Mouse (Mus musculus) megakaryocyte, embryonic 14.5 days (primary cell): ENCODE results near the gene Asap3.

Source experiments
- FLI1 ChIP-seq: IDR thresholded peaks from 2 replicates; pipeline ENCODE4 v1.6.1; 2012; ENCODE audit warnings: low read length, inconsistent platforms, mixed read lengths
- GATA1 ChIP-seq: IDR thresholded peaks from 3 replicates; pipeline ENCODE4 v1.6.1; 2012; ENCODE audit warnings: mixed read lengths, low read length, inconsistent platforms, borderline replicate concordance

DNA sequence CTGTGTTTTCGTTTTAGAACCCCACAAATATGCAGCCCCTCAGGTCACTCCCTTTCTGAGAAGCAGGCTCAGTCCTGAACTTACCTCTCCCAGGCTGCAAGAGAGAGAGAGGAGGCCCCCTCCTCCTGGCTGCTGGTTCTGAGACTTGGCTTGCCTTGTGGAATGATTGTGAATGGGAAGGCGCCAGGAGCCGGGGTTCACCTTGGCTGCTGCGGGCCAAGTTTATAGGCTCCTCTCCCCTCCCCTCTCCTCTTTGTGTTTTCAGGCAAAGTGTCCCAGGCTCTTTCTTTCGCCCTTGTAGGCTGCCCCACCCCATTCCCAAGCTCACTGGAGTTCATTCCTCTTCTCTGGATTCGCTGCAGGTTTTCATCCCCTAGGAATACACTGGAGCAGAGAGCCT, 778 bp downstream of the Asap3 start:
- TF ChIP-seq GATA1 (no peak), FLI1 (no peak)
